Mouse (Mus musculus): ENCODE measurements around the gene Tle6. TPM values are rescaled to one million over a fixed set of nuclear protein-coding genes. Genes with fewer than 3 reads are reported as not detected.
"Not testable (repeated sequence)": the region's sequence is repeated elsewhere in the genome, so short reads cannot be mapped to it uniquely, and the experiment has no call there.

Tle6 gene
- polyA plus RNA-seq, 1 experiment from 2014 or later, result 4.2 TPM

DNA sequence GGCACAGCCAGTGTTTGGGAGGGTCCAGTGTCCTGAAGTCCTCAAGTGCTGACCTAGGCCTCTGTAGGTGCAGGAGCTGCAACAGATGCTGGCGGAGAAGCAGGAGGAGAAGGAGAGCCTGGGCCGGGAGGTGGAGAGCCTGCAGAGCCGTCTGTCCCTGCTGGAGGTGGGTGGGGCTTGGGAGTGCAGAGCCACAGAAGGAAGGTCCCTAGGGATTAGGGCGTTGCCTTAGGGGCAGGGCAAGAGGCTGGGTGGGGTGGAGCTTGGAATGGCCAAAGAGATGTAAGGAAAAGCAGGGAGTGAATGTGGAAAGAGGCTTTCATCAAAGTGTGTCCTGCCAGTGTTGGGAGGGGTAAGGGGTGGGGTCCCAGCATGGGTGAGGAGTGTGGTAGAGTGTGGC, 40.0 kb upstream of the Tle6 start:
- H3K4me1 ChIP-seq (replicated peaks), result peaks cover 37% of the 10 kb centered on the region
- peaks cover 17% of the 10 kb centered on the region; the same call in 1 of the 2 replicates for H3K27me3 ChIP-seq
- not testable (repeated sequence) for H3K9me3 ChIP-seq; H3K4me2 ChIP-seq; H3K36me3 ChIP-seq; H3K27ac ChIP-seq; ATAC-seq (ENCODE audit: low FRiP score); H3K4me3 ChIP-seq; H3K9ac ChIP-seq
- WGBS, result 46% methylated on average over 4 of the region's 4 CpGs

GRCm38 (mm10) chr10:81638101-81638500, 37.2 kb upstream of the Tle6 start:
- Histone ChIP-seq H3K36me3 (0 out of 2 replicates have a peak, but pooled peaks cover 6% of the 10 kb centered on the region), H3K27ac (no peak overlapping the region), H3K4me3 (no peak overlapping the region), H3K9me3 (no peaks in the 10 kb centered on the region), H3K27me3 (peaks cover 27% of the 10 kb centered on the region), H3K9ac (no peak overlapping the region), H3K4me1 (replicated peaks) (peaks cover 38% of the 10 kb centered on the region), H3K4me2 (no peak overlapping the region)
- 83% methylated on average over 6 of the region's 6 CpGs for WGBS
- ATAC-seq (ENCODE audit: low FRiP score), result no peak

DNA sequence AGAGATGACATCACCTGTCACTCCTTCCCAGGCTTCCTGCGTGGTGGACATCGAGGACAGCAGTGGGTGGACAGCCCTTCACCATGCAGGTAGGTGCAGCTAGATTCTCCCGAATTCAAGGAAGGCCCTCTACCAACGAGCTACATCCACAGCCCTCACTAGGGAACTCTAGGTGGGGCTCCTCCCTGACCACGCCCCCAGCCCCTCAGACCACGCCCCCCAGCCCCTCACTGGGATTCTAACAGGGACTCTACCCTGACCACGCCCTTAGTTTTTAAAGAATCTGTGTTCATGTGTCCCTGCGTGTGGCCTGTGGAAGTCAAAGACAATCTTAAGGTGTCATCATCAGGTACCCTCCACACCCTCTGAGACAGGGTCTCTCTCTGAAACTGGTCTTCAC, 35.5 kb upstream of the Tle6 start:
- H3K27ac ChIP-seq, result no peak overlapping the region
- H3K9me3 ChIP-seq, result no peaks in the 10 kb centered on the region
- no peak overlapping the region for H3K4me3 ChIP-seq
- H3K36me3 ChIP-seq, result 0 out of 2 replicates have a peak, but pooled peaks cover 6% of the 10 kb centered on the region
- peaks cover 22% of the 10 kb centered on the region for H3K4me1 ChIP-seq (replicated peaks)
- no peak overlapping the region for H3K4me2 ChIP-seq
- 21% methylated on average over 7 of the region's 8 CpGs for WGBS
- H3K27me3 ChIP-seq, result peaks cover 33% of the 10 kb centered on the region
- H3K9ac ChIP-seq, result no peak overlapping the region
- ATAC-seq (ENCODE audit: low FRiP score), result no peak

GRCm38 (mm10) chr10:81633253-81634099, 32.6 kb upstream of the Tle6 start:
- Histone ChIP-seq H3K27ac (peak overlapping the region; percentile 64), H3K36me3 (no peaks in the 10 kb centered on the region), H3K4me2 (peak overlapping the region; percentile 60), H3K4me1 (replicated peaks) (peaks cover 12% of the 10 kb centered on the region), H3K4me3 (peak overlapping the region; percentile 45), H3K9ac (peak overlapping the region; percentile 70), H3K9me3 (no peaks in the 10 kb centered on the region), H3K27me3 (peaks cover 42% of the 10 kb centered on the region)
- WGBS, result 4% methylated on average over 37 of the region's 37 CpGs
- ATAC-seq (ENCODE audit: low FRiP score), result peak; percentile 90

GRCm38 (mm10) chr10:81628390-81628789, 27.5 kb upstream of the Tle6 start, which contains the start of gene Ankrd24:
Gene Ankrd24, plus strand, starts transcription at chr10:81628540.
- Histone ChIP-seq H3K4me3 (peak within 1 kb of the TSS; percentile 72), H3K27me3 (peaks cover 16% of the 10 kb centered on the region), H3K36me3 (peaks cover 30% of the 10 kb centered on the region), H3K9me3 (no peaks in the 10 kb centered on the region), H3K9ac (peak within 1 kb of the TSS; percentile 85), H3K27ac (peak within 1 kb of the TSS; percentile 91), H3K4me2 (peak within 1 kb of the TSS; percentile 88), H3K4me1 (replicated peaks) (peaks cover 31% of the 10 kb centered on the region)
- 82% methylated on average over 16 of the region's 16 CpGs for WGBS
- peak; percentile 14; the same call in 1 of the 2 replicates for ATAC-seq (ENCODE audit: low FRiP score)

GRCm38 (mm10) chr10:81627836-81628220, 27.0 kb upstream of the Tle6 start:
- H3K27ac ChIP-seq, result peak overlapping the region; percentile 91
- ATAC-seq (ENCODE audit: low FRiP score), result peak; percentile 49
- 65% methylated on average over 7 of the region's 7 CpGs for WGBS
- peaks cover 27% of the 10 kb centered on the region for H3K4me1 ChIP-seq (replicated peaks)
- peak overlapping the region; percentile 85 for H3K9ac ChIP-seq
- H3K27me3 ChIP-seq, result peaks cover 16% of the 10 kb centered on the region
- H3K36me3 ChIP-seq, result peaks cover 34% of the 10 kb centered on the region
- no peaks in the 10 kb centered on the region for H3K9me3 ChIP-seq
- H3K4me3 ChIP-seq, result peak overlapping the region; percentile 72
- peak overlapping the region; percentile 88 for H3K4me2 ChIP-seq

- WGBS, result 6% methylated on average over 40 of the region's 40 CpGs
- peak; percentile 88 for ATAC-seq (ENCODE audit: low FRiP score)
These were observed 26.3 kb upstream of the Tle6 start, which contains the start of gene Sirt6 for GRCm38 (mm10) chr10:81626994-81627835. Gene Sirt6, minus strand, starts transcription at chr10:81627797.

GRCm38 (mm10) chr10:81626101-81626993, 25.5 kb upstream of the Tle6 start:
- H3K36me3 ChIP-seq, result peaks cover 48% of the 10 kb centered on the region
- H3K4me1 ChIP-seq (replicated peaks), result peaks cover 27% of the 10 kb centered on the region
- peak overlapping the region; percentile 91; the same call in 1 of the 2 replicates for H3K27ac ChIP-seq
- peak overlapping the region; percentile 72 for H3K4me3 ChIP-seq
- H3K9me3 ChIP-seq, result no peaks in the 10 kb centered on the region
- ATAC-seq (ENCODE audit: low FRiP score), result peak; percentile 2; the same call in 1 of the 2 replicates
- 93% methylated on average over 22 of the region's 22 CpGs for WGBS
- peaks cover 10% of the 10 kb centered on the region for H3K27me3 ChIP-seq
- H3K9ac ChIP-seq, result peak overlapping the region; percentile 85
- H3K4me2 ChIP-seq, result peak overlapping the region; percentile 88

More at GRCm38 (mm10) chr10:81626994-81627835, 26.3 kb upstream of the Tle6 start, which contains the start of gene Sirt6:
- peak within 1 kb of the TSS; percentile 85 for H3K9ac ChIP-seq
- H3K4me3 ChIP-seq, result peak within 1 kb of the TSS; percentile 72
- H3K4me2 ChIP-seq, result peak within 1 kb of the TSS; percentile 88
- H3K9me3 ChIP-seq, result no peaks in the 10 kb centered on the region
- peaks cover 27% of the 10 kb centered on the region for H3K4me1 ChIP-seq (replicated peaks)
- peaks cover 40% of the 10 kb centered on the region for H3K36me3 ChIP-seq
- H3K27ac ChIP-seq, result peak within 1 kb of the TSS; percentile 91
- peaks cover 14% of the 10 kb centered on the region for H3K27me3 ChIP-seq

DNA sequence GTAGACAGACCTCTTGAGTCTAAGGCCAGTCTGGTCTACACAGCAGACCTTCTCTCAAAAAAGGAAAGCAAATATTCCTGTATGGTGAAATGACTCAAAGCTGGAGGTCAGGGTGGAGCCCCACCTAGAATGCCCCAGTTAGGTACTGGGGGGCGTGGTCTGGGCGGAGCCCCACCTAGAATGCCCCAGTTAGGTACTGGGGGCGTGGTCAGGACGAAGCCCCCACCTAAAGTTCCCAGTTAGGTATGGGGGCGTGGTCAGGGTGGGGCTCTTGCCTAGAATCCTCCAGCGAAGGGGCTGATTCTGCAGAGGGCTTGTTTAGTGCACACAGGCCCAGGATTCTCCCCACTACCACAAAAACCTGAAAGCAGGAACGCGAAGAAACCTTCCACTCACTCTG, 22.6 kb upstream of the Tle6 start:
- Histone ChIP-seq H3K27me3 (no peaks in the 10 kb centered on the region), H3K4me1 (replicated peaks) (peaks cover 26% of the 10 kb centered on the region), H3K9me3 (no peaks in the 10 kb centered on the region), H3K27ac (no peak overlapping the region), H3K36me3 (peaks cover 61% of the 10 kb centered on the region), H3K4me2 (no peak overlapping the region), H3K4me3 (no peak overlapping the region), H3K9ac (no peak overlapping the region)
- ATAC-seq (ENCODE audit: low FRiP score), result no peak
- WGBS, result 60% methylated on average over 8 of the region's 8 CpGs

DNA sequence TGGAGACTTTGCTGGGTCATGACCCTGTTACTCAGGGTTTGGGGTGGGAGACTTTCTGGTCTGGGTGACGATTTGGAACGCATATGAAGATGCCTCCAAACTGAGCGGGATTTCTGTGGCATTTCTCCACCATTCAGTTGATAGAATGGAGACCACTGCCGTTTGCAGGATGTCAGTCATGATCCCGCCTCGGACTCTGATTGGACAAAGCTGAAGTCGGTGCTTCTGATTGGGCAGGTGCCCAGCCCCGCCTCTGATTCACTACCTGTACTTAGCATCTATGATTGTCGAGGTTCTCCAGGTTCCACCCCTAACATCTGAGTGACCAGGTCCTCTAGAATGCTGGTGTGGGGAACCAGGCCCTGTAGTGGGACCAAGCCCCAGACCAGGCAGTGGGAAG, 19.9 kb upstream of the Tle6 start:
- ATAC-seq (ENCODE audit: low FRiP score), result no peak
- H3K9ac ChIP-seq, result no peak overlapping the region
- no peak overlapping the region for H3K4me2 ChIP-seq
- H3K36me3 ChIP-seq, result peaks cover 55% of the 10 kb centered on the region
- no peak overlapping the region for H3K27ac ChIP-seq
- H3K4me1 ChIP-seq (replicated peaks), result peaks cover 4% of the 10 kb centered on the region
- no peaks in the 10 kb centered on the region for H3K9me3 ChIP-seq
- H3K27me3 ChIP-seq, result no peaks in the 10 kb centered on the region
- H3K4me3 ChIP-seq, result no peak overlapping the region
- 62% methylated on average over 9 of the region's 9 CpGs for WGBS

DNA sequence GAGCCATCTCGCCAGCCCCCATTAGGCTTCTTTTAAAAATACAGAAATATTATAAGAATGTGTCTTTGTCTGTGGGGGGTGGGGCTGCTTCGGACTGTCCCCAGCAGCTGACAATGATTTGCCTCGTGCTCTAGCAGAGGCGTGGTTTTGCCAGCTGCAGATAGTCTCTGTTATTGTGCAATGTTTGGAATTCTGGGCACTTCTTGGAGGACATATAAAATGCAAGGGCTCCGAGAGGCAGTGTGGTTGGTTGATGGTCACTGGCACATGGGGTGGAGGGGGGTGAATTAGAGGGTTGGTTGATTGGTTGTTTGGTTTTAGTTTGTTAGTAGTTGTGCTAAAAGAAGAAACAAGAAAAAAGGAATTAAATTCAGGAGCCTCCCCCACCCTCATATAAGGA, 19.1 kb upstream of the Tle6 start:
- Histone ChIP-seq H3K27me3 (no peaks in the 10 kb centered on the region), H3K4me2 (no peak overlapping the region), H3K27ac (no peak overlapping the region), H3K4me1 (replicated peaks) (no peaks in the 10 kb centered on the region), H3K9me3 (no peaks in the 10 kb centered on the region), H3K4me3 (no peak overlapping the region), H3K9ac (no peak overlapping the region), H3K36me3 (peaks cover 47% of the 10 kb centered on the region)
- WGBS, result 93% methylated on average over 5 of the region's 5 CpGs
- ATAC-seq (ENCODE audit: low FRiP score), result no peak
